Mouse (Mus musculus) CD8-positive naive resting alpha-beta T cell, adult 2 months (primary cell): ENCODE data around the gene Il27.

Source experiments
- DNase-seq, 2 experiments: peaks; one replicate each; pipeline ENCODE4 v3.0.0; 2022; ENCODE audit warnings: low read depth in 2 of 2, low spot score in 2 of 2

Gene Il27

DNA sequence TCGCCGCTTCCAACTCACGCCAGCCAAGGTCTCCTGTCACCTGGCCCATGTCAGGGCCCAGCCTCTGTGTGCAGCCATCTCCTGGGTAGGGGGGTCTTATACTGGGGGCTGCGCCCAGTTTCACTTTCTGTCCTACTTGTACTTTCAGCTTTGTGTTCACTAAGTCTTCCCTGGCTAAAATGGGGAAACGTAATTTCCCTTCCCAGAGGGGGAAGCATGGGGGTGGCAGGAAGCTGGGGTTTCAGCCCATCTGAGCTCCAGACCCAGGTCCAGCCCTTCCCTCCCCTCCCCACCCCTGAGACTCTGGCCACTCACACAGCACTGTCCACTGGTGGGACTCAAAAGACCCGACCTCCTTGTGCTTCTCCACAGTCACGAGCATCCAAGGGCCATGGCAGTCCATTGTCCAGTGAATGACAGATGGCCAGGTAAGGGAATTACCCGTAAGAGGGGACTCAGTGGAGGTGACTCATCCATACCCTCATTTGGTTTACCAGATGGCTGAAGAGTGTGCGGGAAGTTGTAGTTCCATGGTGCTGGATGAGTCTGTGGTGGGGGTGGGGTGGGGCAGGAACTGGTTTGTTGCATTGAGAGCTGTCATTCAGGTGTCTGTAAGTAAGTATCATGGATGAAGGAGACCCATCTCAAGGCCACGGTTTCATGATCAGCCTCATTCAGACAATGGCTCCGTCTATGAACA is at the start of gene Il27:
Gene Il27 (minus strand): TSS at position 80 of the 700 bp plus-strand sequence.
- DNase-seq: no peak

DNA sequence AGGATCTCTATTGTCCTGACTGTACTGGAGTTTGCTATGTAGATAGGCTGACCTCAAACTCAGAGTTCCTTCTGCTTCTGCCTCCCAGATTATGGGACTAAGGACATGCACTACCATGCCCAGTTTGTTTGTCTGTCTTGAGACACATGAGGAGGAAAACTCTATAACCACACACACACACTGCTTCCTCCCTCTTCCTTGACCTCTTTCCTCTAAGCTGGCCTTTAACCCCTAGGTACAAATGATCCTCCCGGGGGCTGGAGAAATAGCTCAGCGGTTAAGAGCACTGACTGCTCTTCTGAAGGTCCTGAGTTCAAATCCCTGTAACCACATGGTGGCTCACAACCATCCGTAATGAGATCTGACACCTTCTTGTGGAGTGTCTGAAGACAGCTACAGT is 49.6 kb upstream of the Il27 start:
- DNase-seq: no peak

DNA sequence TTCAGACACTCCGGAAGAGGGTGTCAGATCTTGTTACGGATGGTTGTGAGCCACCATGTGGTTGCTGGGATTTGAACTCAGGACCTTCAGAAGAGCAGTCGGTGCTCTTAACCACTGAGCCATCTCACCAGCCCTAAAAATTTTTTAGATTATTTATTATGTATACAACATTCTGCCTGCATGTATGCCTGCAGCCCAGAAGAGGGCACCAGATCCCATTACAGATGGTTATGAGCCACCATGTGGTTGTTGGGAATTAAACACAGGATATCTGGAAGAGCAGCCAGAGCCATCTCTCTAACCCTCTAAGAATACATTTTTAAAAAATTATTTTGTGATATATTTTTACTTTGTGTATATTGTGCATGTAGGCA is 48.5 kb upstream of the Il27 start:
- DNase-seq: peak; percentile 8 to 45

DNA sequence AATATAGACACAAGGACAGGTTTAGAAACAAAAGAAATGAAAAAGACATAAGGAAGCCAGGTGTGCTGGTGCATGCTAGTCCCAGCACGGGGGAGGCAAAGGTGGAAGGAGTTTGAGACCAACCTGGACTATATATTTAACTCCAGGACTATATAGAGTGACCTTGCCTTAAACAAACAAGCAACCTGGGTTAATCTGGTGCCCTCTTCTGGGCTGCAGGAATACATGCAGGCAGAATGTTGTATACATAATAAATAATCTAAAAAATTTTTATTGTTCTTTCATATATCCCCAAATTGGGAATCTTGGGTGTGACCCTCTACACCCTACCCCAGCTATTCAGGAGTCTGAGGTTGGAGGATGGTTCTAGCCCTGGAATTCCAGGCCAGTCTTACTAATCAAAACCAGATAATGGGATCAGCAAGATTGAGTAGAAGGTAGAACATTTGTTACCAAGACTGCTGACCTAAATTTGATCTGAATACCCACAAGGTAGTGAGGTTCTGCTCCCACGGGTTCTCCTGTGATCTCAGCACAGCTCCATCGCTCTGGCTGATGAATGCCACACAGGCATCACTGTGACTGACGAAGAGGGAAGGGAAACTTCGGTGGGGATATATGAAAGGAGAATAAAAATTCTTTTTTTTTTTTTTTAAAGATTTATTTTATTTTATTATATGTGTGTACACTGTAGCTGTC is 48.0 kb upstream of the Il27 start:
- DNase-seq: no peak

DNA sequence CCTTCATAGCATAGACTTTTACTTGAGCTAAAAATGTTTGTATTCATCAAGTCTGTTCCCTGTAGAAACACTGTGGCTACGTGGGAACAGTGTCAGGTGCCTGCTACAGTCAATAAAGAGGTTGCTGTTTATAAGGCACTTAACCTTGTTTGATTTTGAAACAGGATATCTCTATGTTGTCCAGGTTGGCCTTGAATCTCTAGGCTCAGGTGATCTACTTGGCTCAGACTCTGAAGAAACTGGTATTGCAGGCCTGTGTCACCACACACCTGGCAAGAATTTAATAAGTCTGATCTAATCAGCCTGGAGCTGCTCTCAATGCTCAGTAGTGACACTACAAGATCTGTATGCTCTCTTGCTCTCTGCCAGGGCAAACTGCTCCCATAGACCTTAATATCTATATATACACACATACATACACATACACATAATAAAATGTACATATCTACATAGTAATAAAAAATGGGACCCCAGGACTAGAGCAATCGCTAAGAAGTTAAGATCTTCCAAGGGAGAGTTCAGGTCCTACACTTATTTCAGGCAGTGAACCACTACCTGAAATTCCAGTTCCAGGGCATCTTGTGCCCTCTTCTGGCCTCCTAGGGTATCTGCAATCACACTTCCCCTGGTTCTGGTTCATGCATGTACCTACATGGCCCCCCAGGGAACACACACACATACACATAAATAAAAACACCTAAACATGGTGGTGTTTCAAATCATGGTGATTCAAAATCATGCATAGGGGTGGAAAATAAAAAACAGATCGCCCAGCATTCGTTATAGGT is 42.2 kb upstream of the Il27 start:
- peak; percentile 23 to 52 for DNase-seq

DNA sequence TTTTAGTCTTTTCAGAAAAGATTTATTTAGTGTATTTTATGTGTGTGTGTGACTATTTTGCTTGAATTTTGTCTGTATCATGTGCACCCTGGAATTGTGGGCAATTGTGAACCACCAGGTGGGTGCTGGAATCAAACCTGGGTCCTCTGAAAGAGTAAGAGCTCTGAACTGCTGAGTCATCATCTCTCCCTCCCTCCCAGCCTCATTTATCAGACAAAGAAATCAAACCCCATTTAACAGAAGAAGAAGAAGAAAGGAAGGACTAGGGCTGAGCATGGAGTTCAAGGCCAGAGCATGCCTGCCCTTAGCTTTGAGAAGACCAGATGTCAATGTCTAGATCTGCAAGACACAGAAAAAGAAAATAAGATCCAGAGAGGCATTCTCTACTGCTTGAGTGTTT is 40.6 kb upstream of the Il27 start:
- no peak for DNase-seq

DNA sequence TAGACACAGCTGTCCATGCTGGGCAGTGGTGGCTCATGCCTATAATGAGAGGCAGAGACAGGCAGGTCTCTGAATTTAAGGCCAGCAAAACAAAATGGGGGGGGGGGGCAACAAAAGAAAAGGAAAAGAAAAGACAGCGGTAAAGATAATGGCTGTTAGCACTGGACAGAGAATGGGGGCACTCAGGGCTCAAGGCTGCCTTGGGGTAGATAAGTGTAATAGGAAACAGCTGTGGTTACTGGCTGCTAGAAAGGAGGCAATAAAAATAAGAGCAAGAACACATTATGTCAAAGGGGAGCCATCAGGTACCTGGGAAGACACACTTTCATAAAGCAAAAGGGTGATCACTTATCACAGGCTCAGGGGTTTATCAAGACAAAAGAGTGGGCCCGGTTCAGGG is 37.7 kb upstream of the Il27 start:
- no peak for DNase-seq

DNA sequence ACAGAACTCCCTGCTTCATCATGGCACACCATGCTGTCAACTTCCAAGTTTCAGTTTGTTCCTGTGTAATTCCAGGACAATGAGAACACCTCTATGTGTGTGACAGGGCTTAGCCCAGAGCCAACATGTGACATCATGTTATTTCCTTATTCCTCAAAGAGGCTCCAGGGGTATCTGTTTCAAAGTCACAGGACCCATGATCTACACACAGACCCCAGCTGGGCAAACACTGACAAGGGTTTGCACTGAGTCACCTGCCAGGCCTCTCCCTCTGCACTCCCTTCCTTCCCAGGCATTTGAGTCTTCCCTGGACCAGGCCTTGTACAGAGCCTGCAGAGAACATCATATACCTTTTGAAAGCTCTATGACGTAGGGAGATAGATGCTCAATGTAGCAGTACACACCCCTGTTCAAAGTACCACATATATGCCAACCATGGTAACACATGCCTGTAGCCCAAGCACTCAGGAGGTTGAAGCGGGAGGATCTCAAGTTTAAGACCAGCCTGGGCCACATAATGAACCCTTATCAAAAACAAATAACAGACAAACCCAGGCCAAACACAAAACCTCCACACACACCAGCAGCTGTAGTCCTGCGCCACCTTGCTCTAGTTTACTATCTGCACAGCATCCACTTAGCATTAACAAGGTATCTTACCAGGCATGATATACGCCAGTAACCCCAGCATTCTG is 36.2 kb upstream of the Il27 start, which contains the start of gene Nupr1:
Gene Nupr1 (minus strand): TSS at position 38 of the 695 bp plus-strand sequence.
- DNase-seq: no peak

DNA sequence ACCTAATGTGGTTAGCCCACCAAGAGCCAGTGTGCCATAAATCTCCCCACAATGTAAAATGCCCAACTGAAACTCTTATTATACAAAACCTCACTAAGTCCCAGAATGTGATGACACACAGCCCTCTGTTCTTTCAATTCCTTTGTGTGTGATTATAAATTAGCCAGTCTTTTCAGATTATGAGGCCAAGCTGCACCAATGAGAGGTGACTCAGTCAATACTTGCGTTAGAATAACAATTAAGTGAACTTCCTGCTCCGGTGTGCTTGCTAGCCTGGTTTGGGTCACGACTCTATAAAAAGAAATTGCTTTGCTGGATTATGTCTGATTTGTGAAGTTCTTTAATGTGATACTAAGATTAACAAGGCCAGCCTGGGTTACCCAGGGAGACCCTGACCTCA is 35.2 kb upstream of the Il27 start:
- DNase-seq: no peak

DNA sequence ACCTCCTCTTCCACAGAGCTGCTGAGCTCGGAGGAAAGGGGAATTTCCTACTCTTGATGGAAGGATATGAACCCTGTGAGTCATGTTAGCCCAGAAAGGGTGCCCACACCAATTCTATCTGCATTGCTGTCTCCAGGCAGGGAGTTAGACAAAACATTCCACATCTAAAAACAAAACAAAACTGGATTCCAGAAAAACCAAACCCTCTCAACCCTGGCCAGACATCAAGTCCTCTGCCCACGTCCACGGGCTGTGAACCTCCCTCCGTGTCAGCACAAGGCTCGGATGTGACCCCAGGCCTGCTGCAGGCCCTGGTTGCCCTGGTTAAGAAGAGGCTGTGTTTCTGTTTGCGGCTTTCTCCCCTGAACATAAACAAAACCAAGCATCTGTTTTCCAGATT is 33.4 kb upstream of the Il27 start:
- DNase-seq: no peak

DNA sequence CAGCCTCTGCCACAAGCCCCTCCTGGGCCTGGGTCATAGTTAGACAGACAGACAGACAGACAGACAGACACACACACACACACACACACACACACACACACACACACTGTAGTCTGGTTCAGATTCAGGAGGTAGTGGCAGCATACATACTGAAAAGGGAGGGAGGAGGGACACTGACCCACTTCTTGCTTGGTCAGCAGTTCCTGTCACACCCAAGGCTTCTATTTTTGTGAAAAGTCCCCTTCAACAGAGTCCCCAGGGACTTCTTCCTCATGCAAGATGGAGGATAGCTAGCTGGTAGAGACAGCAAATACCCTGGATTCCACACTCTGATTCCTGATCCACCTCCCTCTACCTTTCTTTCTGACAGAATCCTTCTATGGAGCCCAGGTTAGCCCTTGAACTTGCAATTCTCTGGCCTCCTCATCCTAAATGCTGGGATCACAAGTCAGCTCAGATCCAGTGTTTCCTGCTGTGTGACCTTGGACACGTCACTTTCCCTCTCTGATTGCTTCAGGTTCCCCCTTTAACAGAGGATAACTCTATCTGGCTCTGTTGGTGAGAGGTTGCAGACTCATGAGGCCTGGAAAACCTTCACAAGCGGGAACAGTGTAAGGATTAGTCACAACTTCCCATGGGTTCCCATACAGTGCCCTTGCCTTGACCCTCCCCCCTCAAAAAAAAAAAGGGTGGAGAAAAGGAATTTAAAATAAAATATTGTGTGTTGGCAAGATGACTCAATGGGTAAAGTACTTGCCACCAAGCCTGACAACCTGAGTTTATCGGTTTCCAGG is 31.3 kb upstream of the Il27 start:
- no peak for DNase-seq

DNA sequence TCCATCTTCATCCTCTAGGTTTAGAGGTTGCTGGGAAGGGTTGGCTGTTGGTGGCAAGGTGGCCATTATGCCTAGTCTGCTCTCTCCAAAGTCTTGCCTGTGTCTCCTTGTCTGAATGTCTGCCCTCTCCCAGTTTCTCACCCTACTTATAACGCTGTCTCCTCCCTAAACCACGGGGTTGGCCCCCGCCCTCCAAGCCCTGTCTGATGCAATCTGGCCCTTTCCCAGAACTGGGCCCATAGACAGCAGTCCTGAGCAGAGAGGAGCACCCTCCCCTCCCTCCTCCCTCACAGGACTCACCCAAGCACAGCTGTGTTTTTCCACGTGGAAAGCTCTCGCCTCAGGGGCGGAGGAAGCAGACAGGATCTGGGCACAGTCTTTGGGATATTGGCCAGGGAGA is 30.6 kb upstream of the Il27 start:
- DNase-seq: no peak

DNA sequence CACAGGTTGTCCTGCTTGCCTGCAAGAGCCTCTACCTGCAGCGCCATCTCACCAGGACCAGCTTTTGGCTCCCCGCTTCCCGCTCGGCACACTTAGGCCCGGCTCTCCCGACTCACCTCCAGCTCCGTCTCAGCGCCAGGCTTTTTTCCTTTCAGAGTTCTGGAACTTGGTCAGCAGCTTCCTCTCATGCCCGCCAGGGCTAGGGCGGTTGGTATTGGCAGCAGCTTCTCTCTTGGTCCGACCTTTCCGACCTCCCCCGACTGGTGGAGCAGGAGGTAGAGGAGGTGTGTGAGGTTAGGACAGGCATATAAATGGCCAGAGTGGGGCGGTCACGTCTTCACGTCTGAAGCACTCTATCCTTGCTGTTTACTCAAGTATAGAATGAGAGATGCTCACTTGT is 30.0 kb upstream of the Il27 start:
- DNase-seq: no peak

DNA sequence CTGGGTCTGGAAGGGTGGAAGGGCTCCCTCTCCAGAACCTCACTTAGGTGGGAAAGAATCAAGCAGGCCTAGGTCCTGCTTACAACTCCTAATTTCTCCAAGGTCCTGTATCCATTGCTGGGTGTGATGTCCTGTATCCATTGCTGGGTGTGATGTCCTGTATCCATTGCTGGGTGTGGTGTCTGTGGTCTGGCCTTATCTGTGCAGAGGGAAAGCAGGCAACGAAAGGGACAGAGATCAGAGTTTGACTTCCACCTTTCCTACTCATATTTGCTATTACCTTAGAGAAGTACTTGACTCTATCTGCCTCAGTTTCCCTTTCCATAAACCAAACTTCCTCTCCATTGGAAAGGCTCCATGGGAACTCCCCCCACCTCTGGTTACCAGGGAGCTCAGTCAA is 28.6 kb upstream of the Il27 start:
- DNase-seq: no peak

DNA sequence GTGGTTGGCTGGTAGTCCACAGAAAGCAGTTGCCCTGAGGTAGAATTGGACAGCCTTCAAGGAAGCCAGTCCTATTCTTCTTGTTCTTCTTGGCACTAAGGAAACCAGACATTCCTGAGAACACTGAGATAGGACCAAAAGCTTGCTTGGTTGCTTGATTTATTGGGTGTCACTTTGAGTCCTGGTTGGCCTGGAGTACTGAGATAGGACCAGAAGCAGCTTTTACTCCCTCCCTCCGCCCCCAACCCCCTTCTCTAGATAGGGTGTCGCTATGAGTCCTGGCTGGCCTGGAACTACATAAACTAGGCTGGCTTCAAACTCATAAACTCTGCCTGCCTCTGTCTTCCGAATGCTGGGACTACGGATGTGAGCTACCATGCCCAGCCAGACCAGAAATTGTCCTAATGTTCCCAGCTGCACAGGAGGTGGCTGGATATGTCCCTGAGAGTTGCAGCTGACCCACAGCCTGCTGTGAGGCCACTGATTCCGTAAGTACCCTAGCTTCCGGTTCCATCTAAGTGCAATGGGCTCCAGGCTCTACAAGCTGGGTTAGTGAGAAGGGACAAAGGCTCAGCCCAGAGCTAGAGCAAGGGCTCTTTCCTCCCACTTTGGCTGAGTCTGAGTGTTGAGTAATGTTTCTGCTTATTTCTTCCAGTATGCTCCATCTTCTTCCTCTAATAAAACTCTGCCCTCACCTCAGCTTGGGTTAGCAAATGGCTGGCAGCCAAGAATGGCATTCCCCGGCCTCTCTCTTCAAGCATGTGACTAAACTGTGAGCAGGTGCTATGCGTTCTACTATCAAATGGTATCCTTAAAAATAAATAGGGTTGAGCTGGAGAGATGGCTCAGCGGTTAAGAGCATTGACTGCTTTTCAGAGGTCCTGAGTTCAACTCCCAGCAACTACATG is 27.0 kb upstream of the Il27 start:
- DNase-seq: no peak

DNA sequence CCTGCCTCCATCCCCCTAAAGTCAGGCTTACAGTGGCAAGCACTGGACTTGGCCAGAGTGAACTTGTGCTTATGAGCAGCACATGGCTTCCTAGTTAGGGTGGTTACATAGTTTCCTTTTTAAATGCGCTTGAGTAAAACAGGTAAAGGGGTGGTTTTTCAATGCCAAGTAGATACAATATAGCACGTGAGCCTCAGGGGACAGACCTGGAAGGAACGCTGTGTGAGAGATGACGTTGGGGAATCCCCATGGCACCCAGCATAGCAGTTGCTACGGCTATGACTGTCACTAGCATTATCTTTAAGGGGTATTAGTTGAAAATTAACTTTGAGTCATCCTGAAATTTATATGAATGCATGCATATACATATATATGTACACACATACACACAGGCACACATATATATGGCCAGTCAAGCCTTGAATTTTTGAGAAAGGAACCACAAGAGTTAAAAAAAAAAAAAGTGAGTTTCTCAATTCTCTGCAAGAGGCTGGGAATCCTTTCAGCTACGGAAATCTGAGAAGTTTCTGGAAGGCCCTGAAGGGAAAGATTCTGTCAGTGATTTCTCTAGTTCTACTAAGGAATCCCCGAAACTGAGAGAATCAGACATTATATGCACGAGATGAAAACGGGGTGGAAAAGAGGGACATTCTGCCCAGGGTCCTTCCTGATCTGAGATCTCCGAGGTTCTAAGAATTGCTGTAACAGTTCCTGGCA is 25.0 kb upstream of the Il27 start:
- DNase-seq: no peak

DNA sequence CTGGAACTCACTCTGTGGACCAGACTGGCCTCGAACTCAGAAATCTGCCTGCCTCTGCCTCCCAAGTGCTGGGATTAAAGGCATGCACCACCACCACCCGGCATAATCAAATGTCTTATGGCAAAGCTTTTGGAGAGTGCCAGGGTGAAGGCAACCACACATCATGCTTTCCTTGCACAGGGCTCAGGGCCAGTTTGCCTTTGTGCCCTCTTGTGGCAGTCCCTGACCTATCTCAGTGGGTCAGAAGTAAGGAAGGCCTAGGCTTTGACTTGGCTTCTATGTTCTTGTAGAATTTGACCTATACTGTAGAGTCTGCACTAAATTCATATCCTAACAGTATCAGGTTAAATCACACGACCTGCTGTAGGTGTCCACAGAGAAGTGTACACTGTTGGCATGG is 22.0 kb upstream of the Il27 start:
- DNase-seq: no peak

DNA sequence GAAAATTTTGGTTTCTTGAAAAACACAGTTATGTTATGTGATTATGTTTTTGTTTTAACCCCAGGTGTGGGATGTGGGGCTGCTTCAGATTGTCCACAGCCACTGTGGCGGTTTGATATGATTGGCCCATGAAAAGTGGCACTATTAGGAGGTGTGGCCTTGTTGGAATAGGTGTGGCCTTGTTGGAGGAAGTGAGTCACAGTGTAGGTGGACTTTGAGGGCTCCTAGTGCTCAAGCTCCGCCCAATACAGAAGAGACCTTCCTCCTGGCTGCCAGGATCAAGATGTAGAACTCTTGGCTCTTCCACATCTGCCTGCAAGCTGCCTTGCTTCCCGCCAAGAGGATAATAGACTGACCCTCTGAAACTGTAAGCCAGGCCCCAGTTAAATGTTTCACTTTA is 18.0 kb upstream of the Il27 start:
- no peak for DNase-seq

DNA sequence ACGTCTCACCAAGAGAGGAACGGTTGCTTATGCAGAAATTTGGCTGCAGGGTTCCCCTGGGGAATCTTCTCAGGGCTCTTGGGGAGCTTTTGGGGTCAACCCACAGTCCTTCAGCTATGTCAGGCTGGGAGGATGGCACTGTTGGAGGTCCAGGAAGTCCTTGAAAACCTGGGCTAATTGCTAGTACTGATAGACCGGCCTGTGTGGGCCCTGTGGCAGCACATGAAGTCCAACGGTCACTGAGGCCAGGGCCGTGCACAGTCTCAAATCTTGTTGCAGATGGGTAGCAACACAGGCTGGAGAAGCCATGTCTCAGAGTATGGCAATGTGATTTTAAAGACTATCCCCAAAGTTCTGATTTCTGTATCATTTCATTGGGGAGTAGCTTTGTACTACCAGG is 13.1 kb upstream of the Il27 start:
- no peak for DNase-seq
